Comparison of ENCODE assay signal across 21 mouse cellular contexts in the genomic region with DNA sequence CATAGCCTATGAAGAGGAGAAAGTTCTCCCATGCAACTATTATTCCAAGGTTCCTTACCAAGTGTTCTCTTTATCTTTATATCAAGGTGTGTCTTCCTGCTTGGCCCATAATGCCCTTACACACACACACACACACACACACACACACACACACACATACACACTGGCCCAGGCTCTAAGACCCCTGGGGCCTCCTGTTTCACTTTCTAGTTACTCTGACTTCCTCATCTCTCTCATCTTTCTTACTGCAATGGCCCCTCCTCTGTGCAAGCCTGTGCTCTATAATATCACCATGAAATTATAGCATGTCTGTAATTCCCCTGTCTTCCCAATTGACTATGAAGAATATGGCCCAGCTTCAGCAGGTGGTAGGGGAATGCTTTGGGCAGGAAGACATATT. TPM values are rescaled to one million over a fixed set of nuclear protein-coding genes. Genes with fewer than 3 reads are reported as not detected.
"Had no signal": no experiment of that assay in that cellular context is flagged by ENCODE, and none has a peak within 500 bp of the region (broad histone marks: within the 10 kb centered on the region; RNA-seq: fewer than 3 reads in every experiment).

No protein-coding gene starts in this region.

- ATAC-seq: liver, postnatal 0 days; lung, postnatal 0 days; midbrain, embryonic 13.5 days; midbrain, embryonic 15.5 days had no signal

- H3K36me3 ChIP-seq: lung, embryonic 15.5 days; midbrain, embryonic 13.5 days; midbrain, embryonic 15.5 days; neural tube, embryonic 12.5 days; stomach, embryonic 15.5 days had no signal

- H3K4me1 ChIP-seq: megakaryocyte, embryonic 14.5 days; midbrain, embryonic 13.5 days; neural tube, embryonic 12.5 days; stomach, embryonic 15.5 days had no signal

- H3K27ac ChIP-seq: lung, embryonic 15.5 days; macrophage; midbrain, embryonic 13.5 days; midbrain, embryonic 15.5 days; neural tube, embryonic 12.5 days; stomach, embryonic 15.5 days; stomach, postnatal 0 days had no signal

- DNase-seq: liver, postnatal 0 days; lung, adult 2 months; lung, postnatal 14 days; lung, postnatal 36 days; right cerebral cortex, postnatal 14 days; spleen, adult 18-20 months; thymus, adult 2 months; thymus, postnatal 25 days; thymus, postnatal 4 days had no signal

- H3K9me3 ChIP-seq: lung, embryonic 15.5 days; megakaryocyte, embryonic 14.5 days; midbrain, embryonic 13.5 days; midbrain, embryonic 15.5 days; neural tube, embryonic 12.5 days; stomach, embryonic 15.5 days had no signal

- H3K4me2 ChIP-seq: lung, embryonic 15.5 days; midbrain, embryonic 11.5 days; midbrain, embryonic 13.5 days; midbrain, embryonic 15.5 days; neural tube, embryonic 12.5 days; stomach, embryonic 15.5 days had no signal

- H3K4me3 ChIP-seq: lung, embryonic 15.5 days; megakaryocyte, embryonic 14.5 days; midbrain, embryonic 13.5 days; midbrain, embryonic 15.5 days; neural tube, embryonic 12.5 days; stomach, embryonic 15.5 days had no signal

- H3K27me3 ChIP-seq: lung, embryonic 15.5 days; megakaryocyte, embryonic 14.5 days; midbrain, embryonic 13.5 days; midbrain, embryonic 15.5 days; neural tube, embryonic 12.5 days; stomach, embryonic 15.5 days had no signal

- H3K9ac ChIP-seq: liver, postnatal 0 days; lung, embryonic 15.5 days; midbrain, embryonic 13.5 days; midbrain, embryonic 15.5 days; neural tube, embryonic 12.5 days; stomach, embryonic 15.5 days had no signal

RNA-seq across cellular contexts. Expression of gene Atp10b, which starts 49.7 kb away (rescaled TPM):
- total RNA-seq: megakaryocyte progenitor cell, adult 5-6 weeks; monocyte, adult 5-6 weeks had no signal
- polyA plus RNA-seq: liver, postnatal 0 days; macrophage had no signal
